Mouse (Mus musculus) kidney, adult 11 months (tissue): ENCODE results near the gene Otop1.

Source experiments
- DNase-seq: peaks from one replicate; pipeline ENCODE4 v3.0.0; 2022

The Otop1 gene

GRCm38 (mm10) chr5:38275771-38276170 lies at the start of gene Otop1:
Gene Otop1 (plus strand): TSS chr5:38275972.
- no peak for DNase-seq

GRCm38 (mm10) chr5:38235422-38235821 lies 40.4 kb upstream of the Otop1 start:
- DNase-seq = no peak

GRCm38 (mm10) chr5:38236627-38237026 lies 39.1 kb upstream of the Otop1 start:
- DNase-seq = no peak

GRCm38 (mm10) chr5:38240727-38241472 lies 34.9 kb upstream of the Otop1 start:
- no peak for DNase-seq

GRCm38 (mm10) chr5:38241473-38241834 lies 34.3 kb upstream of the Otop1 start:
- DNase-seq = no peak

- no peak for DNase-seq
These were observed 33.8 kb upstream of the Otop1 start for GRCm38 (mm10) chr5:38241966-38242365.

- no peak for DNase-seq
These were observed 20.6 kb upstream of the Otop1 start for GRCm38 (mm10) chr5:38255195-38255594.

- no peak for DNase-seq
These were observed 20.1 kb upstream of the Otop1 start for GRCm38 (mm10) chr5:38255644-38256043.

- DNase-seq = no peak
These were observed 19.2 kb upstream of the Otop1 start for GRCm38 (mm10) chr5:38256551-38256950.

- no peak for DNase-seq
These were observed 17.6 kb upstream of the Otop1 start for GRCm38 (mm10) chr5:38258034-38258772.

- no peak for DNase-seq
These were observed 17.0 kb upstream of the Otop1 start for GRCm38 (mm10) chr5:38258773-38259146.

GRCm38 (mm10) chr5:38259455-38260106 lies 16.2 kb upstream of the Otop1 start:
- no peak for DNase-seq

GRCm38 (mm10) chr5:38260107-38260682 lies 15.6 kb upstream of the Otop1 start, which contains the start of gene Tmem128:
Gene Tmem128 (plus strand): TSS chr5:38260185.
- DNase-seq = peak; percentile 63

GRCm38 (mm10) chr5:38270942-38271341 lies 4.8 kb upstream of the Otop1 start:
- DNase-seq = no peak

GRCm38 (mm10) chr5:38273831-38274230 lies 1.9 kb upstream of the Otop1 start:
- DNase-seq = no peak

- DNase-seq = no peak
These were observed 679 bp downstream of the Otop1 start for GRCm38 (mm10) chr5:38276451-38276850.

GRCm38 (mm10) chr5:38277098-38277866 lies 1.5 kb downstream of the Otop1 start:
- DNase-seq = no peak

GRCm38 (mm10) chr5:38277936-38278600 lies 2.3 kb downstream of the Otop1 start:
- no peak for DNase-seq

GRCm38 (mm10) chr5:38280075-38280474 lies 4.3 kb downstream of the Otop1 start:
- DNase-seq = no peak

- no peak for DNase-seq
These were observed 10.0 kb downstream of the Otop1 start for GRCm38 (mm10) chr5:38285724-38286123.

- no peak for DNase-seq
These were observed 12.7 kb downstream of the Otop1 start for GRCm38 (mm10) chr5:38288476-38288875.

- DNase-seq = no peak
These were observed 26.1 kb downstream of the Otop1 start for GRCm38 (mm10) chr5:38301761-38302411.
